ENCODE assay signal across 21 mouse cellular contexts in genomic region chr5:13354913-13355312, GRCm38 (mm10).
A peak's percentile ranks its signal among the peaks of the same experiment; 100 is the strongest.
DNase-seq lines count a peak whose midpoint lies in the region; ATAC-seq lines count a peak whose summit lies in the region.
"Had no signal": no experiment of that assay in that cellular context is flagged by ENCODE, and none has a peak within 500 bp of the region (broad histone marks: within the 10 kb centered on the region; RNA-seq: fewer than 3 reads in every experiment).

No protein-coding gene starts in this region.

- no peak for DNase-seq in frontal cortex, postnatal 14 days (ENCODE audit: low spot score in 2 of 2)
- peak; percentile 9 for DNase-seq in 3134 (ENCODE audit: extremely low read depth, insufficient read length, low spot score)
- DNase-seq in NIH3T3 (ENCODE audit: low read depth), result peak; percentile 45
- no peak for DNase-seq in kidney, postnatal 25 days
- DNase-seq in thymus, postnatal 10 days (ENCODE audit: low spot score in 2 of 2), result no peak
- DNase-seq: adrenal gland, postnatal 10 days; adrenal gland, postnatal 36 days; cerebellum, adult 11 months; cerebellum, adult 2 months; cerebellum, adult 9-11 months; cerebellum, postnatal 25 days; gastrocnemius, postnatal 25 days; heart, adult 18-20 months; heart, postnatal 10 days; heart, postnatal 36 days had no signal

- peak; percentile 98 for ATAC-seq in frontal cortex, adult (ENCODE audit: low TSS enrichment)
- ATAC-seq: forebrain, embryonic 15.5 days; hindbrain, postnatal 0 days; inflammation-experienced regulatory T-cells, adult 6 months; intestine, embryonic 16.5 days; Patski had no signal

Comparison
In these comparisons a context has a peak if more than half of its experiments do, and no peak if none do; other contexts are left out.
1. DNase-seq: peak in 3134 (single experiment) and NIH3T3 (single experiment); none in frontal cortex, postnatal 14 days (0 of 2), kidney, postnatal 25 days (0 of 2) and thymus, postnatal 10 days (0 of 2).